In the genomic region with DNA sequence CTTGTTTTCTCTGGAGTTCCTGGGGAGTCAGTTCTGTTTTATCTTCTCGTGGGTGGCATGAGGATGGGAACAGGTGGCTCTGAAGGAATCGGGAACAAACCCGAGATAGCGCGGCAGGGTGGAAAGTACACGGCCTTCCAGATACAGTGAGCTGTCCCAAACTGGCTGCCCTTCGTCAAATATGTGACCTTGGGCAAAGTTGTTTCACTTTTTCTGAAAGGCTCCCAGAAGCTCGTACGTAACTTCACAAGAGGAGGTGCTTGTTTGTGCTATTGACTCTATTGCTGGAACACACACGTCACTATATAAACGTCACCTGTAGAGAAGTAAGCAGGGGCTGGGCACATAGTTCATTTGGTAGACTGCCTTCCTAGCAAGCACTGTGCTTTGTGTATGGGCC, we compare ENCODE assay signal across 8 mouse cellular contexts. TPM values are rescaled to one million over a fixed set of nuclear protein-coding genes. Genes with fewer than 3 reads are reported as not detected.
DNase-seq lines count a peak whose midpoint lies in the region; ATAC-seq and TF ChIP-seq lines count a peak whose summit lies in the region.

No protein-coding gene starts in this region.

- H3K27ac ChIP-seq in gastrocnemius, adult 2 months = peak overlapping the region; percentile 60; the same call in 1 of the 2 replicates
- no peak overlapping the region for H3K27ac ChIP-seq in hindbrain, embryonic 13.5 days
- H3K27ac ChIP-seq in liver, embryonic 13.5 days = no peak overlapping the region

- H3K36me3 ChIP-seq in hindbrain, embryonic 13.5 days = no peaks in the 10 kb centered on the region
- no peaks in the 10 kb centered on the region for H3K36me3 ChIP-seq in liver, embryonic 13.5 days

- intact Hi-C loops in gastrocnemius, adult 2 months (cut with DNase I) = loop anchor here (5.0 kb wide), 1 partner anchor 117 kb away; no protein-coding TSS in a partner anchor

- peaks cover 31% of the 10 kb centered on the region for H3K27me3 ChIP-seq in hindbrain, embryonic 13.5 days
- peaks cover 27% of the 10 kb centered on the region for H3K27me3 ChIP-seq in liver, embryonic 13.5 days

- TF ChIP-seq CTCF in gastrocnemius, adult 2 months (IDR thresholded peaks at IDR 0.05) = no peak

- WGBS in hindbrain, embryonic 13.5 days = 4% methylated on average over 11 of the region's 11 CpGs
- WGBS in liver, embryonic 13.5 days (ENCODE audit: insufficient replicate concordance) = 9% methylated on average over 11 of the region's 11 CpGs

- H3K9me3 ChIP-seq in hindbrain, embryonic 13.5 days = no peaks in the 10 kb centered on the region
- no peaks in the 10 kb centered on the region for H3K9me3 ChIP-seq in liver, embryonic 13.5 days (replicated peaks)

- H3K4me1 ChIP-seq in hindbrain, embryonic 13.5 days (replicated peaks) = peaks cover 12% of the 10 kb centered on the region
- H3K4me1 ChIP-seq in liver, embryonic 13.5 days (replicated peaks) = peaks cover 16% of the 10 kb centered on the region

- peak; percentile 48; the same call in 1 of the 2 replicates for ATAC-seq in common myeloid progenitor, adult 5-6 weeks (replicated peaks; ENCODE audit: low read depth, poor library complexity, severe bottlenecking)
- peak; percentile 77 for ATAC-seq in hindbrain, embryonic 13.5 days (ENCODE audit: low FRiP score)
- no peak for ATAC-seq in liver, embryonic 13.5 days (ENCODE audit: low read depth)

- H3K4me2 ChIP-seq in hindbrain, embryonic 13.5 days = peak overlapping the region; percentile 90
- peak overlapping the region; percentile 86 for H3K4me2 ChIP-seq in liver, embryonic 13.5 days

- H3K9ac ChIP-seq in hindbrain, embryonic 13.5 days = peak overlapping the region; percentile 55
- H3K9ac ChIP-seq in liver, embryonic 13.5 days = peak overlapping the region; percentile 53; the same call in 1 of the 2 replicates

- DNase-seq in gastrocnemius, adult 2 months = no peak
- DNase-seq in gastrocnemius, postnatal 25 days = no peak
- DNase-seq in CD4-positive, CD25-positive, alpha-beta regulatory T cell, adult 2 months (ENCODE audit: low read depth, low spot score) = peak; percentile 87
- no peak for DNase-seq in liver, embryonic 13.5 days
- peak; percentile 89 for DNase-seq in naive thymus-derived CD4-positive, alpha-beta T cell, adult 2 months (ENCODE audit: low read depth)
- no peak for DNase-seq in embryo, embryonic 11 days

- H3K4me3 ChIP-seq in gastrocnemius, adult 2 months = peak overlapping the region; percentile 84
- H3K4me3 ChIP-seq in hindbrain, embryonic 13.5 days = peak overlapping the region; percentile 65
- peak overlapping the region; percentile 61 for H3K4me3 ChIP-seq in liver, embryonic 13.5 days (replicated peaks)

RNA-seq across cellular contexts. Expression of a gene that starts 49.9 kb away (rescaled TPM):
- total RNA-seq in gastrocnemius, adult 2 months (2021) = not detected
- total RNA-seq in gastrocnemius, postnatal 25 days (2021) = not detected
- total RNA-seq in common myeloid progenitor, adult 5-6 weeks (2017) = not detected in 2 replicates
- not detected in 2 replicates for polyA plus RNA-seq in hindbrain, embryonic 13.5 days (2015; fragmentation: Nextera tagmentation; extraction: Ambion mirVana)
- not detected in 2 replicates for polyA plus RNA-seq in liver, embryonic 13.5 days (2015; fragmentation: Nextera tagmentation; extraction: Ambion mirVana)

Comparison
In these comparisons a context has a peak if more than half of its experiments do, and no peak if none do; other contexts are left out.
1. DNase-seq: peak in CD4-positive, CD25-positive, alpha-beta regulatory T cell, adult 2 months (single experiment) and naive thymus-derived CD4-positive, alpha-beta T cell, adult 2 months (single experiment); none in gastrocnemius, adult 2 months (single experiment), gastrocnemius, postnatal 25 days (single experiment), liver, embryonic 13.5 days (single experiment) and embryo, embryonic 11 days (single experiment).
2. Peak in every context shown above with its lines, with median percentiles within 50 percentile points of each other: H3K4me3 ChIP-seq.